Mouse (Mus musculus) telencephalon, adult 2 months (tissue): ENCODE data around the gene Klhl29.

Experiments used
- DNase-seq: peaks from one replicate; pipeline ENCODE4 v3.0.0-alpha.2; 2011; ENCODE audit warnings: low read depth, low spot score

The Klhl29 gene

GRCm38 (mm10) chr12:5038008-5038407 is 337.5 kb downstream of the Klhl29 start:
- DNase-seq = peak; percentile 57

- no peak for DNase-seq
These were observed 346.4 kb downstream of the Klhl29 start for GRCm38 (mm10) chr12:5029035-5029434.
